Mouse (Mus musculus) thymus, adult 2 months (tissue): ENCODE data around the gene Ipo4. TPM values are rescaled to one million over a fixed set of nuclear protein-coding genes. Genes with fewer than 3 reads are reported as not detected.
A peak's percentile ranks its signal among the peaks of the same experiment; 100 is the strongest.

ENCODE experiments used
- DNase-seq: peaks from one replicate; pipeline ENCODE4 v3.0.0; 2021
- H3K27ac ChIP-seq: fragments of 200-500 bp; 2 replicates; pipeline ENCODE4 v1.5.1; 2012; ENCODE audit warnings: low read length, control low read depth; ENCODE audit not compliant: control insufficient read depth, insufficient read depth
- H3K27me3 ChIP-seq: fragments of 200-500 bp; 2 replicates; pipeline ENCODE4 v1.6.1; 2012; ENCODE audit warnings: mild to moderate bottlenecking, low read length, moderate library complexity, mixed read lengths; ENCODE audit not compliant: control insufficient read depth, insufficient read depth
- H3K36me3 ChIP-seq: fragments of 200-500 bp; 2 replicates; pipeline ENCODE4 v1.6.1; 2012; ENCODE audit warnings: mild to moderate bottlenecking, low read length, moderate library complexity; ENCODE audit not compliant: control insufficient read depth, insufficient read depth
- H3K4me1 ChIP-seq: fragments of 200-500 bp; replicated peaks from 2 replicates; pipeline ENCODE4 v1.6.1; 2012; ENCODE audit warnings: low read length; ENCODE audit not compliant: control insufficient read depth, insufficient read depth
- H3K4me3 ChIP-seq: fragments of 200-500 bp; 2 replicates; pipeline ENCODE4 v1.5.1; 2012; ENCODE audit warnings: mild to moderate bottlenecking, low read length, control low read depth, moderate library complexity; ENCODE audit not compliant: control insufficient read depth, insufficient read depth
- CTCF ChIP-seq: fragments of 200-500 bp; IDR thresholded peaks from 2 replicates; pipeline ENCODE4 v1.5.1; 2012; ENCODE audit warnings: mild to moderate bottlenecking, control low read depth, low read length, moderate library complexity, borderline replicate concordance; ENCODE audit not compliant: control insufficient read depth, poor library complexity, insufficient read depth; ENCODE audit errors: extremely low read depth
- POLR2A ChIP-seq: fragments of 200-500 bp; IDR thresholded peaks from 2 replicates; pipeline ENCODE4 v1.6.1; 2012; ENCODE audit warnings: mild to moderate bottlenecking, low read length, control low read depth, moderate library complexity; ENCODE audit not compliant: control insufficient read depth, poor library complexity, insufficient read depth; ENCODE audit errors: extremely low read depth
- WGBS: fragments of 180-500 bp; shearing (Covaris S2); methylation state at CpG from one replicate; pipeline ENCODE4 v1.1.7; 2018; 5-methylcytosine and 5-hydroxymethylcytosine counted together
- polyA plus RNA-seq: library from polyadenylated mRNA; depleted of rRNA; stranded (reverse); fragments of >200 nt; gene quantifications from 2 replicates; pipeline ENCODE4 v1.2.3, GENCODE M21; 2012

Gene Ipo4
- polyA plus RNA-seq, 1 experiment = 71.6 TPM

DNA sequence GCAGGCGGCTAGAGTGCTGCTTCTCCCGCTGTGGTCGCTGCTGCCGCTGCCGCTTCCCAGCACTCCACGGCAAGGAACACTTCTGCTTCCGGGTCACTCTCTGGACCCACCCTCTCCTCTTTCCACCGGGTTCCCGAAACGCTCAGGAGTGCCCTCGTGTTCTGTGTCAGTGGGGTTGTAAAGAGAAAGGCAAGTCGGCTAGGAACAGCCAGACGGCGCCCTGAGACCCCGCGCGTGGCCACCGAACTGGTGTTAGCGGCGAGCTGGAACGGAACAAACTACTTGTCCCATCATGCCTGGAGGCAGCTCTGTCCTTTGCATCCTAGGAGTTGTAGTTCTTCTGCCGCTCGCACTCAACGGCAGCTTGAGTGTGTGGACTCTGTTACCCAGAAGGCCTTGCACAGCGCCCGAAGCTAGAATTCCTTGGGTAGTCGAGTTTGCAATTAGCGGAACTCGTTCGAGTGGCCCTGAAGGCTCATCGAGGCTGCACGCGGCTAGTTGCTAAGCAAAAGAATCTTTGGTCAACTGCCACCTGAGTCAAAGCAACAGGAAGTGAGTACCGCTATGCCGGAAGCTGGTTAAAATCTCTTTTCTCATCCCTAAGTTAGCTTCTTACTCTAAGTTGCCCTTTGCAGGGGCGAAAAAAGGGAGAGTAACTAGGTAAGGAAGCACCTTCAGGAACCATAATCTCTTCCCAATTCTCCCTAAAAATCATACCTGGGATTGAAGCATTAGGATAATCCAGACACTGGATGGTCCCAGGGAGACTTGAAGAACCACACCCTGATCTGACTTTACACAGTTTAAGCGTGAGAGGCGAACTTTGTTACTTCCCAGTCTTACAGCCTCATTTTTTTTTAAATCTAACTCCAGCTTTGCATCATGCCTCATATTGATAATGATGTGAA lies 36.3 kb upstream of the Ipo4 start, which contains the start of the genes Gmpr2 and Nedd8:
Gene Gmpr2, plus strand, starts transcription at position 109 of the 908 bp plus-strand sequence.
Gene Nedd8, minus strand, starts transcription at position 292 of the 908 bp plus-strand sequence.
- Histone ChIP-seq H3K4me1 (peaks cover 3% of the 10 kb centered on the region; the same call in 1 of the 2 replicates), H3K27ac (peak within 1 kb of the TSS; percentile 52), H3K27me3 (no peaks in the 10 kb centered on the region), H3K4me3 (peak within 1 kb of the TSS; percentile 76), H3K36me3 (peaks cover 10% of the 10 kb centered on the region)
- WGBS = under 1% methylated on average over 38 of the region's 38 CpGs
- TF ChIP-seq CTCF (peak; percentile 31; the same call in 1 of the 2 replicates), POLR2A (peak; percentile 57; the same call in 1 of the 2 replicates)
- DNase-seq = peak; percentile 86

DNA sequence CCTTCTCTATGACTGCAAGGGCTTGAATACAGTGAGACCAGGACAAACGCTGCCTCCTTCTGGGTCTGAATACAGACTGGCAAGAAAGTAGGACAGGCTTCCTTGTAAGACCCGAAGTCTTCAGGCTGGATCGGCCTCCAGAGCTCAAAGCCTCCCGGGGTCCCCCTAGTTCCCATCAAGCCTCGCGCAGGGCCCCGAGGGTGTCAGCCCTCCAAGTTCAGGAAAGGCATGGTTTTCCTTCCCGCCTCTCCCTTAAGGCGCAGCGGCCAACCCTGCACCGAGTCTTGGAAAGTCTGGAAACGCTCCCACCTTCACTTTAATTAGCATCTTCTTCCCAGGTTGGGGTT lies 35.7 kb upstream of the Ipo4 start:
- no peaks in the 10 kb centered on the region for H3K27me3 ChIP-seq
- H3K27ac ChIP-seq = no peak overlapping the region
- no peak for DNase-seq
- no peak for TF ChIP-seq CTCF
- peaks cover 3% of the 10 kb centered on the region; the same call in 1 of the 2 replicates for H3K4me1 ChIP-seq
- peaks cover 6% of the 10 kb centered on the region; the same call in 1 of the 2 replicates for H3K36me3 ChIP-seq
- WGBS = under 1% methylated on average over 12 of the region's 12 CpGs
- H3K4me3 ChIP-seq = peak overlapping the region; percentile 76

- Histone ChIP-seq H3K27ac (no peak overlapping the region), H3K4me1 (peaks cover 6% of the 10 kb centered on the region; the same call in 1 of the 2 replicates), H3K36me3 (peaks cover 19% of the 10 kb centered on the region), H3K27me3 (no peaks in the 10 kb centered on the region), H3K4me3 (peak overlapping the region; percentile 97; the same call in 1 of the 2 replicates)
- no peak for DNase-seq
- WGBS = 60% methylated on average over 2 of the region's 2 CpGs
- TF ChIP-seq CTCF = no peak
- TF ChIP-seq POLR2A = no peak
These were observed 24.9 kb upstream of the Ipo4 start for GRCm38 (mm10) chr14:55660636-55661035.

DNA sequence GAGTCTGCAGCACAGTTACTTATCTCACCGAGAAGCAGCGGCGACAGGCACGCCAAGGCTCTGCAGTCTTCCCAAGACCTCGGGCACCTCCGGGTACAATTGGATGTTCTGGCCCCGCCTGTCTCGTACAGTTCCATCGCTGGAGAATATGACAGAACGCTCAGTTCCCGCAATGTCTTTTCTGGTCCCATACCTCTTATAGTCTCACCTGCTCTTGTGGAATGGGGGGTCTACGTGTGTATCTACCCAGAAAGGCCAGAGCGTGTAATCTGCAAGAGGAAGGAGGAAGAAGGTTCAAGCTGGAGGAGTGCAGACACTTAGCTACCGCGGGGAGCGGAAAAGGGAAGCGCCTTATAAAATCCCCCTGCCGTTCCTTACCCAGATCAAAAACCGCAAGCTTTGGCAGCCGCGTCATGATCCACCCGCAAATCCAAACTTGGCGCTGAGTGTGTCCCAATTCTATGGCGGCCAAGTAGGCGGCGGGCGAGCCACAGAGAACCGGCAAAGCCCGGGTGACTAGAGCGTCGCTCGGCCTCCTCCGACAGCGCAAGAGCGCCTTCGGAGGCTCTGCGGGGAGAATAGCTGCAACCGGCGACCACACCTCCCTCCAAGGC lies 24.3 kb upstream of the Ipo4 start, which contains the start of gene Mdp1:
Gene Mdp1, minus strand, starts transcription at position 549 of the 614 bp plus-strand sequence.
- peak; percentile 40; the same call in 1 of the 2 replicates for TF ChIP-seq POLR2A
- TF ChIP-seq CTCF = peak; percentile 68; the same call in 1 of the 2 replicates
- under 1% methylated on average over 39 of the region's 39 CpGs for WGBS

GRCm38 (mm10) chr14:55658011-55658410 lies 22.3 kb upstream of the Ipo4 start:
- Histone ChIP-seq H3K36me3 (peaks cover 15% of the 10 kb centered on the region), H3K27me3 (no peaks in the 10 kb centered on the region), H3K27ac (no peak overlapping the region), H3K4me3 (no peak overlapping the region), H3K4me1 (peaks cover 6% of the 10 kb centered on the region; the same call in 1 of the 2 replicates)
- DNase-seq = no peak
- TF ChIP-seq CTCF = no peak
- no peak for TF ChIP-seq POLR2A
- WGBS = 93% methylated on average over 5 of the region's 5 CpGs

More for the DNA sequence above, 24.3 kb upstream of the Ipo4 start, which contains the start of gene Mdp1:
- peaks cover 19% of the 10 kb centered on the region for H3K36me3 ChIP-seq
- peaks cover 6% of the 10 kb centered on the region; the same call in 1 of the 2 replicates for H3K4me1 ChIP-seq
- peak; percentile 73 for DNase-seq
- no peaks in the 10 kb centered on the region for H3K27me3 ChIP-seq
- peak within 1 kb of the TSS; percentile 97 for H3K4me3 ChIP-seq
- peak within 1 kb of the TSS; percentile 53 for H3K27ac ChIP-seq

- no peak for DNase-seq
- TF ChIP-seq CTCF = no peak
- no peak for TF ChIP-seq POLR2A
- H3K27ac ChIP-seq = no peak overlapping the region
- H3K4me1 ChIP-seq = peaks cover 9% of the 10 kb centered on the region
- 97% methylated on average over 3 of the region's 3 CpGs for WGBS
- H3K27me3 ChIP-seq = no peaks in the 10 kb centered on the region
- H3K4me3 ChIP-seq = no peak overlapping the region
- H3K36me3 ChIP-seq = peaks cover 9% of the 10 kb centered on the region; the same call in 1 of the 2 replicates
These were observed 21.2 kb upstream of the Ipo4 start for GRCm38 (mm10) chr14:55656935-55657334.
